17 mouse cellular contexts compared by ENCODE assay signal in the genomic region with DNA sequence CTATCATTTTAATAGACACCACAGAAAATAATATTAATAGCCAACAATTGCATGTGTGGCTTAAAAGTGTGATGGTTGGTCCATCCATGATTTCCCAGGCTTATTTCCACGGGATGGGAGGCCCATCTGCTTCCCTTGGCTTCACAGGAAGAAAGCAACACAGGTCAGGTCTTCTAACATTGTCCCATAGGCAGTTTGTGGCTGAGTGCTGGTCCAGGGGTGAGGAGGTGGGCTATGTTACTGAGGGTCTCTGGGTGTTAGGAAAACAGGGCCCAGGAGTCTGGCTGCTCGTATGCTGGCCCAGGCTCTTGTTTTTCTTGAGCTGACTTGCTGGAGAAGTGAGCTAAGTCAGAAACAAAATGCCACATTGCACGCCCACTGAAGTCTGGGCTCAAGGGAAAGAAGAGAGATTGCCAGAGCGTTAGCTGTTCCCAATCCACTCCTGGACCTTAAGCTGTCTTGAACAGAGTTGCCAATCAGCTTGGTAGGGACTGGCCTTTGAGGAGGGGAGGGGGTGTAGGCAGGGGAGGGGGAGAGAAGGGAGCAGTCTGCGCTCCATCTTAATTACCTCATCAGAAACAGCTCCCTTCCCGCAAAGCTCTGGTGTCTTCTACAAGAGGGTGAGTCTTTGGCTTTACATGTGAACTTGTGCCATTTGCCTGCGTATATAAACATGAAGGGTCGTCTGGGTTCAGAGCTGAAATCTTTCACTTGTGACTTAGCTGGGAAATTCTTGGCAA.
A peak's percentile ranks its signal among the peaks of the same experiment; 100 is the strongest.
DNase-seq lines count a peak whose midpoint lies in the region; ATAC-seq lines count a peak whose summit lies in the region.
"Had no signal": no experiment of that assay in that cellular context is flagged by ENCODE, and none has a peak within 500 bp of the region (broad histone marks: within the 10 kb centered on the region; RNA-seq: fewer than 3 reads in every experiment).

No protein-coding gene starts in this region.

- DNase-seq in left cerebral cortex, postnatal 14 days (ENCODE audit: low spot score in 2 of 2) = peak; percentile 4 to 9
- DNase-seq in left cerebral cortex, postnatal 36 days (ENCODE audit: low spot score in 2 of 2) = no peak
- peak; percentile 30 to 35 for DNase-seq in right cerebral cortex, postnatal 10 days (ENCODE audit: low spot score in 2 of 2)
- DNase-seq in right cerebral cortex, postnatal 25 days = no peak
- peak; percentile 14 to 18 for DNase-seq in layer of hippocampus, postnatal 36 days
- DNase-seq in adrenal gland, postnatal 14 days = no peak
- DNase-seq: adrenal gland, postnatal 25 days; cerebellum, adult 18-20 months; cerebellum, postnatal 25 days; gastrocnemius, postnatal 14 days; kidney, postnatal 4 days; thymus, postnatal 25 days had no signal

- ATAC-seq in granulocyte monocyte progenitor cell, adult 5-6 weeks (replicated peaks; ENCODE audit: poor library complexity, severe bottlenecking) = no peak
- ATAC-seq: hindbrain, embryonic 16.5 days; intestine, embryonic 16.5 days; midbrain, embryonic 16.5 days; Patski had no signal

- intact Hi-C loops in left cerebral cortex, postnatal 14 days (cut with DNase I) = no loop called here
- intact Hi-C loops in left cerebral cortex, postnatal 36 days (cut with DNase I) = no loop called here

Comparison
In these comparisons a context has a peak if more than half of its experiments do, and no peak if none do; other contexts are left out.
1. DNase-seq: peak in left cerebral cortex, postnatal 14 days (2 of 2), right cerebral cortex, postnatal 10 days (2 of 2) and layer of hippocampus, postnatal 36 days (2 of 2); none in left cerebral cortex, postnatal 36 days (0 of 2), right cerebral cortex, postnatal 25 days (single experiment) and adrenal gland, postnatal 14 days (single experiment).